Mouse (Mus musculus) R1 (cell line): ENCODE results near the gene Rgs3.
A peak's percentile ranks its signal among the peaks of the same experiment; 100 is the strongest.

Source experiments
- DNase-seq: peaks from one replicate; pipeline ENCODE4 v3.0.0-alpha.2; 2018; ENCODE audit warnings: low read depth, low spot score

Gene Rgs3

GRCm38 (mm10) chr4:62688142-62688541 lies 128.5 kb downstream of the Rgs3 start:
- no peak for DNase-seq

GRCm38 (mm10) chr4:62690997-62691396 lies 131.3 kb downstream of the Rgs3 start:
- DNase-seq = no peak

- peak; percentile 56 for DNase-seq
Observed at GRCm38 (mm10) chr4:62691625-62692024, 132.0 kb downstream of the Rgs3 start.

GRCm38 (mm10) chr4:62693839-62694238 lies 134.2 kb downstream of the Rgs3 start:
- peak; percentile 66 for DNase-seq

GRCm38 (mm10) chr4:62694703-62695439 lies 135.2 kb downstream of the Rgs3 start:
- DNase-seq = no peak

- peak; percentile 45 for DNase-seq
Observed at GRCm38 (mm10) chr4:62695523-62695922, 135.9 kb downstream of the Rgs3 start.

GRCm38 (mm10) chr4:62695946-62696345 lies 136.3 kb downstream of the Rgs3 start:
- DNase-seq = peak; percentile 82

GRCm38 (mm10) chr4:62696699-62697404 lies 137.2 kb downstream of the Rgs3 start:
- no peak for DNase-seq

GRCm38 (mm10) chr4:62697469-62697868 lies 137.8 kb downstream of the Rgs3 start:
- peak; percentile 68 for DNase-seq

- DNase-seq = no peak
Observed at GRCm38 (mm10) chr4:62698521-62698920, 138.9 kb downstream of the Rgs3 start.

GRCm38 (mm10) chr4:62699191-62699812 lies 139.7 kb downstream of the Rgs3 start:
- DNase-seq = peak; percentile 85

- no peak for DNase-seq
Observed at GRCm38 (mm10) chr4:62700426-62700825, 140.8 kb downstream of the Rgs3 start.

- no peak for DNase-seq
Observed at GRCm38 (mm10) chr4:62703151-62703550, 143.5 kb downstream of the Rgs3 start.

- DNase-seq = no peak
Observed at GRCm38 (mm10) chr4:62704204-62704603, 144.6 kb downstream of the Rgs3 start.

GRCm38 (mm10) chr4:62705013-62705412 lies 145.4 kb downstream of the Rgs3 start:
- DNase-seq = no peak

- no peak for DNase-seq
Observed at GRCm38 (mm10) chr4:62705749-62706148, 146.1 kb downstream of the Rgs3 start.

- DNase-seq = no peak
Observed at GRCm38 (mm10) chr4:62708084-62708483, 148.4 kb downstream of the Rgs3 start.

GRCm38 (mm10) chr4:62708994-62709393 lies 149.3 kb downstream of the Rgs3 start:
- DNase-seq = no peak

GRCm38 (mm10) chr4:62709448-62709847 lies 149.8 kb downstream of the Rgs3 start:
- no peak for DNase-seq

- no peak for DNase-seq
Observed at GRCm38 (mm10) chr4:62711159-62711558, 151.5 kb downstream of the Rgs3 start.

- no peak for DNase-seq
Observed at GRCm38 (mm10) chr4:62711582-62711981, 151.9 kb downstream of the Rgs3 start.

GRCm38 (mm10) chr4:62720861-62721260 lies 161.2 kb downstream of the Rgs3 start:
- DNase-seq = peak; percentile 79

GRCm38 (mm10) chr4:62722021-62722426 lies 162.4 kb downstream of the Rgs3 start:
- peak; percentile 75 for DNase-seq
